Mouse (Mus musculus) MEL-GATA-1-ER (cell line): ENCODE measurements around the gene Depdc1b.

Source experiments
- DNase-seq: peaks from one replicate; pipeline ENCODE4 v3.0.0-alpha.2; 2012; ENCODE audit warnings: low read depth; ENCODE audit errors: extremely low read depth

Gene Depdc1b

GRCm38 (mm10) chr13:108435687-108436086, 119.6 kb downstream of the Depdc1b start:
- no peak for DNase-seq

- no peak for DNase-seq
Observed at GRCm38 (mm10) chr13:108437424-108437823, 121.3 kb downstream of the Depdc1b start.

- no peak for DNase-seq
Observed at GRCm38 (mm10) chr13:108439012-108439411, 122.9 kb downstream of the Depdc1b start.

GRCm38 (mm10) chr13:108448348-108448931, 132.3 kb downstream of the Depdc1b start:
- no peak for DNase-seq

- peak; percentile 69 for DNase-seq
Observed at GRCm38 (mm10) chr13:108449116-108450097, 133.3 kb downstream of the Depdc1b start, which contains the start of gene Pde4d. Gene Pde4d (plus strand): TSS chr13:108449948.

GRCm38 (mm10) chr13:108451122-108451521, 135.0 kb downstream of the Depdc1b start:
- DNase-seq = no peak

GRCm38 (mm10) chr13:108453064-108453919, 137.2 kb downstream of the Depdc1b start:
- peak; percentile 49 for DNase-seq
